Comparison of ENCODE assay signal across 9 mouse cellular contexts in genomic region chr2:27599061-27599768, GRCm38 (mm10).
DNase-seq lines count a peak whose midpoint lies in the region; ATAC-seq and TF ChIP-seq lines count a peak whose summit lies in the region.
"Had no signal": no experiment of that assay in that cellular context is flagged by ENCODE, and none has a peak within 500 bp of the region (broad histone marks: within the 10 kb centered on the region; RNA-seq: fewer than 3 reads in every experiment).

No protein-coding gene starts in this region.

- WGBS in hindbrain, embryonic 15.5 days: 60% methylated on average over 8 of the region's 8 CpGs
- 88% methylated on average over 8 of the region's 8 CpGs for WGBS in hindbrain, embryonic 11.5 days

- no peaks in the 10 kb centered on the region for H3K4me1 ChIP-seq in hindbrain, embryonic 15.5 days (replicated peaks)
- H3K4me1 ChIP-seq in hindbrain, embryonic 11.5 days (replicated peaks; ENCODE audit: control insufficient read depth, insufficient read depth, low read length): no peaks in the 10 kb centered on the region

- no peak overlapping the region for H3K4me2 ChIP-seq in hindbrain, embryonic 15.5 days
- no peak overlapping the region for H3K4me2 ChIP-seq in hindbrain, embryonic 11.5 days (replicated peaks; ENCODE audit: low read depth, low read length)

- no peaks in the 10 kb centered on the region for H3K9me3 ChIP-seq in hindbrain, embryonic 15.5 days
- no peaks in the 10 kb centered on the region for H3K9me3 ChIP-seq in hindbrain, embryonic 11.5 days (ENCODE audit: control insufficient read depth, low read length)

- no peaks in the 10 kb centered on the region for H3K27me3 ChIP-seq in hindbrain, embryonic 15.5 days
- H3K27me3 ChIP-seq in hindbrain, embryonic 11.5 days (ENCODE audit: control insufficient read depth, insufficient read depth, low read length): no peaks in the 10 kb centered on the region
- H3K27me3 ChIP-seq: Patski had no signal

- no peak overlapping the region for H3K9ac ChIP-seq in hindbrain, embryonic 15.5 days
- no peak overlapping the region for H3K9ac ChIP-seq in hindbrain, embryonic 11.5 days (ENCODE audit: low read depth, low read length)

- no peak overlapping the region for H3K27ac ChIP-seq in hindbrain, embryonic 15.5 days (replicated peaks)
- H3K27ac ChIP-seq in hindbrain, embryonic 11.5 days (ENCODE audit: low read depth, low read length): no peak overlapping the region

- TF ChIP-seq CTCF in brain, embryonic 14.5 days (IDR thresholded peaks at IDR 0.05; ENCODE audit: borderline replicate concordance, extremely low read depth, insufficient read depth, insufficient read length): no peak

- no peak overlapping the region for H3K4me3 ChIP-seq in hindbrain, embryonic 15.5 days
- H3K4me3 ChIP-seq in hindbrain, embryonic 11.5 days (ENCODE audit: low read depth, low read length): no peak overlapping the region

- DNase-seq in hindbrain, embryonic 11.5 days (ENCODE audit: low spot score): no peak
- peak; percentile 82 for DNase-seq in brain, embryonic 14.5 days (ENCODE audit: low read depth)
- peak; percentile 9 to 39 for DNase-seq in frontal cortex, postnatal 25 days (ENCODE audit: low spot score in 2 of 2)
- peak; percentile 68 to 87 for DNase-seq in layer of hippocampus, postnatal 14 days (ENCODE audit: low spot score in 2 of 2)
- DNase-seq in ovary, postnatal 14 days (ENCODE audit: low spot score): peak; percentile 32
- DNase-seq in natural killer cell, adult 2 months (ENCODE audit: low spot score in 2 of 2): no peak

- no peaks in the 10 kb centered on the region for H3K36me3 ChIP-seq in hindbrain, embryonic 15.5 days
- H3K36me3 ChIP-seq in hindbrain, embryonic 11.5 days (ENCODE audit: control insufficient read depth, insufficient read depth, low read length): no peaks in the 10 kb centered on the region

- ATAC-seq in hindbrain, embryonic 15.5 days (ENCODE audit: low FRiP score, low read depth): peak; percentile 86
- no peak for ATAC-seq in hindbrain, embryonic 11.5 days (ENCODE audit: low FRiP score)
- no peak for ATAC-seq in granulocyte monocyte progenitor cell, adult 5-6 weeks (replicated peaks; ENCODE audit: poor library complexity, severe bottlenecking)
- ATAC-seq: Patski had no signal

- TF ChIP-seq POLR2A in brain, embryonic 14.5 days (IDR thresholded peaks at IDR 0.05; ENCODE audit: borderline replicate concordance, extremely low read depth, insufficient read depth, insufficient read length, poor library complexity, severe bottlenecking): no peak

Comparison
In these comparisons a context has a peak if more than half of its experiments do, and no peak if none do; other contexts are left out.
1. DNase-seq: peak in brain, embryonic 14.5 days (single experiment), frontal cortex, postnatal 25 days (2 of 2), layer of hippocampus, postnatal 14 days (2 of 2) and ovary, postnatal 14 days (single experiment); none in hindbrain, embryonic 11.5 days (single experiment) and natural killer cell, adult 2 months (0 of 2).